Mouse (Mus musculus) left cerebral cortex, adult 11 months (tissue): ENCODE measurements around the gene Ntrk3.

Source experiments
- DNase-seq: peaks from one replicate; pipeline ENCODE4 v3.0.0; 2022; ENCODE audit warnings: low spot score

The Ntrk3 gene

DNA sequence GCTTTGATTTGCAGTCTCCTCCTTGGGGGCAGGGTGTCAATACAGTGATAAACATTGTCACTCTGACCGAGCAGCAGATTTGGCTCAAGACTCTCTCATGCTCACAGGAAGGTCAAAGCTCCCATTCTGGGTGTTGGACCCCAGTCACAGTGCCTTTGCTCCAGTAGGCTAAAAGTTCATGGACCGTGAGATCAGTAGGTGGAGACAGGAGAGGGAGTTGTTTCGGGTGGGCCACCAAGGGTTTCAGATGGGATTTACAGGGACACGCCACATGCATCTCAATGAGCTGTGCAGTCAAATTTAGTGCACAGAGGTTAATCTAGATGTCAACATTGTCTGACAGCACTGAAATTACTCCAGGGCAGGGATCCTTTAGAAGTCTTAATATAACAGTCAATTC, 552.2 kb downstream of the Ntrk3 start:
- no peak for DNase-seq

DNA sequence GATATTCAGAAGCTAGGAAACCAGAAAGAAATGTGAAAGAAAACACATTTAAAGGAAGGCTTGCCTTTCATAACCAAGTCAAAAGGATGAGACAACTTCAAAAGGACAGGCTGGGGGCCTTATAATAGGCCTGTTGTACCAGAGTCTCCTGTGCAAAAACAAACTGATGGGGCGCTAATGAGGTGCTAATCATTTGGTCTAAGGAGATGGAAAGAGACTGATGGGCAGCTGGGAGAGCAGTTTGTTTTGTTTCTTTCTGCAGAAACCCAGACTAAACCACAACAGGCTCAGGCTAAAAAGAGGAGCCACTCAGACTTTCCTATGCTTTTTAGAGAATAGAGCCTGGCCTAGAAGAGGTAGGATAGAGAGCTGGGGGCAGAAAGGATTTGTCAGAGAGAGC, 554.4 kb downstream of the Ntrk3 start:
- DNase-seq: no peak

DNA sequence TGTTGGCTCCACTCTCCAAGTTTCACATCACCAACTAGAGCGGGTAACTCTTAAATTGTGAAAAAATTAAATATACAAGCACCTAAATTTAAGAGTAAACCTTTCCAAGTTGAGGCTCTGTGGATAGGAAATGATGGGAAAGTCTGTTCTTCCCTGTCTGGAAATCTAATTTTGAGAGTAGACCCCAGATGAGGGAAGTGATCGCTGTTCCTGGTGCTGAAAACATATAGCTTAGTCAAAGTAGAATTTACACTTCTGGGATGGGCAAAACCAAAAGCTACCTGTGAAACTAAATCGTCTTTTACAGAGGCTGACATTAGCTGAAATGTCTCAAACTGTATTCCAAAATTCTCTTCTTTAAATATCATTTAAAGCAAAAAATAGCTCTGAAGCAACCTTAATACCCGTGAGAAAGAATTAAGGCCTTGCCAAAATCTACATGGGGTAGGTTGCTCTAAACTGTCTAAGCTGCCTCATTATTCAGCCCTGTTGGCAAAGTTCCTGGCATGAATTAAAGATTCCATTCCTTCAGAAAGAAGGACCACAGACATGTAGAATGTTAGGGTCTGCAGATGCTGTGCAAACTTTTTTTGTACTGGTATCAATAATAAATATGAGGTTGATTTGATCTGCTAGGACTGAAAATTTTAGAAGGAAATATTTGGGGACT, 557.7 kb downstream of the Ntrk3 start:
- DNase-seq: no peak

- no peak for DNase-seq
Observed at GRCm38 (mm10) chr7:78172267-78172955, 565.4 kb downstream of the Ntrk3 start.

- no peak for DNase-seq
Observed at GRCm38 (mm10) chr7:78165466-78165865, 572.3 kb downstream of the Ntrk3 start.

GRCm38 (mm10) chr7:78157946-78158345, 579.9 kb downstream of the Ntrk3 start:
- no peak for DNase-seq

GRCm38 (mm10) chr7:78145251-78145650, 592.6 kb downstream of the Ntrk3 start:
- no peak for DNase-seq

DNA sequence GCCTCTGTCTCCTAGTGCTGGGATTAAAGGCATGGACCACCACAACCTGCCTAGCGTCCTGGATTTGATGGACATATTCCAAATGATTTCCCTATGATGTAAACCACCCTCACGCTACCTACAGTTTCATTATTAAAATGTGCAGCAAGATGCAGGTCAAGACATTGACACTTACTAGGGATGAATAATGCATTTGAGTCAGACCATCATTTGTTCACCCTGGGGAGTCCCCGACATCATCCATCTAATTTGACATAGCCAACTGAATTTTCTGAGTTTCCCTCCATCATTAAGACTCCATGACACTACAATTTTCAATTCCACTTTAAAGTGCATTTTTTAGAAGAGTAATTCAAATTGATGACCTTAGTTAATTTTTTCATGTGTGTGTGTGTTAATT, 593.0 kb downstream of the Ntrk3 start:
- no peak for DNase-seq

DNA sequence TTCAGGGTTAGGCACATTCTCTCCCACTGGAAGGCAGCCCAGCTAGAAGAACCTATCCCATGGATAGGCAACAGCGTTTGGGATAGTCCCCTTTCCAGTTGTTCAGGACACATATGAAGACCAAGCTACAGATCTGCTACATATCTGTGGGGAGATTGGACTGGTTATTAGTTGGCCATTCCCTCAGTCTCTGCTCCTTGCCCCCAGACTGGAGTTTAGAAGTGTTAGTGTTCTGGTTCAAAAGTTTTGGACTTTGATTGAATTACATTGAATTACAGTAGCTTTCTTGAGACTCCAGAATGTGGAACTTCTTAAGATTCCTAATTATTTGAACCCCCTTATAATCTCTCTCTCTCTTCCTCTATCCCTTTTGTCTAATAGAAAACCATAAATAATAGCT, 607.8 kb downstream of the Ntrk3 start:
- no peak for DNase-seq
